Mouse (Mus musculus): ENCODE data around the gene Slc25a42. TPM values are rescaled to one million over a fixed set of nuclear protein-coding genes. Genes with fewer than 3 reads are reported as not detected.

Slc25a42 gene
- polyA plus RNA-seq, 1 experiment, result 129 TPM

DNA sequence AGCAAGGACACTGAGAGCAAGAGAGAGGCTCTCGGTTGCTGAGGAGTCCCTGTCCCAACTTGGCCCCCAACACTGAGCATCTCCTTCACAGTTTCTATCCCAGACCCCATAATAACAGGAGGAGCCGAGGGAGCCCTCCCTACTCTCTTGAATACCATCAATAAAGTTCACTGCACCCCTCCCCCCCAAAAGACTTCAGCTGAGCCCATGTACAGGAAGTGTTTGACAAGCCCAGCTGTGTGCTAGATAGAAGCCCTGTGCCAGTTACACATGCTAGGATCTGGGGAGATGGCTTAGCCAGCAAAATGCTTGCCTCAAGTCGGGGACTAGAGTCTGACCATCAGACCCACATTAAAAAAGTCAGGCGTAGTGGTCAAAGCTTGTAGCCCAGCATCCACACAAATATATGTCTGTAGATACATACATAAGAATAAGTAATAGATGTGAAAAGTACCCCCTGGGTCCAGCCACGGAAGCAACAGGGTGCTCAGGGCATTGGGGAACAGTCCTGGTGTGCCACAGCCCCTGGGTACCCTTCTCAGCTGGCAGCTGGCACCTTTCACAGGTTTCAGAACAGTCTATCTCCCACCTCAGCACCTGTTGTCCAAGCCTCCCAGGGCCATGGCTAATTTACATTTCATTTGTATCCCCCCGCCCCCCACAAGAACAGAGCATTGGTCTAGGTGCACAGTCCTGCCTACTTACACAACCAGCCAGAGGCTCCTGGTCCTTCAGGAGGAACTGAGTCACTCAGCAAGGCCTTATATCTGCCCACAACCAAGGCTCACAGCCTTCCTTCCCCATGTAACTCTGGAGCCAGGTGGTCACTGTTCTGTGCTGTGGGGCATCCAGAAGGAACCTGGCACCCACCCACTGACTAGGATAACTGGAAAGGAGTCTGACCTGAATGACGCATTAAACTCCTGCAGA, 64.2 kb downstream of the Slc25a42 start:
- 0 out of 2 replicates have a peak, but pooled peaks cover 2% of the 10 kb centered on the region for H3K4me1 ChIP-seq (ENCODE audit: control insufficient read depth, insufficient read depth, low read length)
- WGBS, result 87% methylated on average over 7 of the region's 7 CpGs
- H3K36me3 ChIP-seq (ENCODE audit: control insufficient read depth, insufficient read depth, low read length), result peaks cover 2% of the 10 kb centered on the region; the same call in 1 of the 2 replicates
- TF ChIP-seq CTCF (conservative IDR thresholded peaks at IDR 0.05; ENCODE audit: insufficient read depth, insufficient read length, low read depth, low read length) (no peak), POLR2A (IDR thresholded peaks at IDR 0.05; ENCODE audit: low read depth, low read length) (no peak)
- no peak overlapping the region for H3K4me3 ChIP-seq (ENCODE audit: insufficient read depth, low read depth, low read length)
- no peak for DNase-seq
- H3K27me3 ChIP-seq (replicated peaks; ENCODE audit: control insufficient read depth, insufficient read depth, low read length), result no peaks in the 10 kb centered on the region
- H3K27ac ChIP-seq (ENCODE audit: insufficient read depth, low read depth, low read length), result no peak overlapping the region

DNA sequence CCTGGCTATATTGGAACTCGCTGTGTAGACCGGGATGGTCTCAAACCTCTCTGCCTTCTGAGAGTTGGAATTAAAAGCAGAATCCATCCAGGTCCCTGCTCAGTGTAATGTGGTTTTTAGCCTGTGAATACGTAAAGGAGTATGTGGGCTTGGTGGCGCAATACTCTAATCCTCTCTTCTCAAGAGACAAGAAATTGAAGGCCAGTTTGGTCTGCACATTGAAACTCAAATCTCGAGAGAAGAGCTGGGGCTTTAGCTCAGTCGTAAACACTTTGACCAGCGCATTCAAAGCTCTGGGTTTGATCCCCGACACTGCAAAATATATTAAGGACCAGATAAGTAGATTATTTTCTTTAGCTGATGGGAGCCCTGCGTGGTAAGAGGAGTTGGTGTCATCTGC, 72.1 kb downstream of the Slc25a42 start:
- TF ChIP-seq CTCF (conservative IDR thresholded peaks at IDR 0.05; ENCODE audit: insufficient read depth, insufficient read length, low read depth, low read length) (no peak), POLR2A (IDR thresholded peaks at IDR 0.05; ENCODE audit: low read depth, low read length) (no peak)
- 4% methylated on average over 9 of the region's 9 CpGs for WGBS
- no peak for DNase-seq
- Histone ChIP-seq H3K27ac (ENCODE audit: insufficient read depth, low read depth, low read length) (peak overlapping the region; percentile 86), H3K27me3 (replicated peaks; ENCODE audit: control insufficient read depth, insufficient read depth, low read length) (no peaks in the 10 kb centered on the region), H3K4me1 (ENCODE audit: control insufficient read depth, insufficient read depth, low read length) (peaks cover 15% of the 10 kb centered on the region), H3K36me3 (ENCODE audit: control insufficient read depth, insufficient read depth, low read length) (no peaks in the 10 kb centered on the region), H3K4me3 (ENCODE audit: insufficient read depth, low read depth, low read length) (peak overlapping the region; percentile 64)

GRCm38 (mm10) chr8:70139026-70139857, 72.9 kb downstream of the Slc25a42 start, which contains the start of the genes Rfxank, Borcs8 and Mef2b:
Gene Rfxank, minus strand, starts transcription at chr8:70139154.
Gene Borcs8, plus strand, starts transcription at chr8:70139499.
Gene Mef2b, plus strand, starts transcription at chr8:70139711.
- Histone ChIP-seq H3K27ac (ENCODE audit: insufficient read depth, low read depth, low read length) (peak within 1 kb of the TSS; percentile 86), H3K36me3 (ENCODE audit: control insufficient read depth, insufficient read depth, low read length) (no peaks in the 10 kb centered on the region), H3K4me1 (ENCODE audit: control insufficient read depth, insufficient read depth, low read length) (peaks cover 15% of the 10 kb centered on the region), H3K4me3 (ENCODE audit: insufficient read depth, low read depth, low read length) (peak within 1 kb of the TSS; percentile 64), H3K27me3 (replicated peaks; ENCODE audit: control insufficient read depth, insufficient read depth, low read length) (no peaks in the 10 kb centered on the region)
- DNase-seq, result peak; percentile 100
- TF ChIP-seq CTCF (conservative IDR thresholded peaks at IDR 0.05; ENCODE audit: insufficient read depth, insufficient read length, low read depth, low read length) (no peak), POLR2A (IDR thresholded peaks at IDR 0.05; ENCODE audit: low read depth, low read length) (no peak)
- under 1% methylated on average over 46 of the region's 46 CpGs for WGBS

DNA sequence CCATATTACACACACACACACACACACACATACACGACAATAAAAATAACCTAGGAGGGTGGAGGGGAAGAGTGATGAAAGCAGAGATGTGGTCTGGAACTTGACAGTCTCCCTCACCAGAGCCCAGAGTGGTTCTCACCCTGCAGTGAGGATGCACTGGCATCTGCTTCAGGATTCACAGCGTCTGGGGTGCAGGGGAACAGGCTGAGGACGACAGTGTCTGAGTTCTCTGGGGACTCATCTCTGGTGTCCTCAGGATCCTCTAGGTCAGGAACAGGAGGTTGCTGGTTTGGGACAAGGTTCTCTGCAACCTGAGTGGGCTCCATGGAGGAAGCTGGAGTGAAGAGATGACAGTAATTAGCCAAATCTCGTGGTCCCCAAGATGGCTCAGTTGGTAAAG, 74.2 kb downstream of the Slc25a42 start:
- Histone ChIP-seq H3K4me3 (ENCODE audit: insufficient read depth, low read depth, low read length) (no peak overlapping the region), H3K4me1 (ENCODE audit: control insufficient read depth, insufficient read depth, low read length) (peaks cover 15% of the 10 kb centered on the region), H3K36me3 (ENCODE audit: control insufficient read depth, insufficient read depth, low read length) (no peaks in the 10 kb centered on the region), H3K27ac (ENCODE audit: insufficient read depth, low read depth, low read length) (no peak overlapping the region), H3K27me3 (replicated peaks; ENCODE audit: control insufficient read depth, insufficient read depth, low read length) (no peaks in the 10 kb centered on the region)
- 77% methylated on average over 4 of the region's 4 CpGs for WGBS
- TF ChIP-seq POLR2A (IDR thresholded peaks at IDR 0.05; ENCODE audit: low read depth, low read length), result no peak
- TF ChIP-seq CTCF (conservative IDR thresholded peaks at IDR 0.05; ENCODE audit: insufficient read depth, insufficient read length, low read depth, low read length), result no peak
- DNase-seq, result no peak

DNA sequence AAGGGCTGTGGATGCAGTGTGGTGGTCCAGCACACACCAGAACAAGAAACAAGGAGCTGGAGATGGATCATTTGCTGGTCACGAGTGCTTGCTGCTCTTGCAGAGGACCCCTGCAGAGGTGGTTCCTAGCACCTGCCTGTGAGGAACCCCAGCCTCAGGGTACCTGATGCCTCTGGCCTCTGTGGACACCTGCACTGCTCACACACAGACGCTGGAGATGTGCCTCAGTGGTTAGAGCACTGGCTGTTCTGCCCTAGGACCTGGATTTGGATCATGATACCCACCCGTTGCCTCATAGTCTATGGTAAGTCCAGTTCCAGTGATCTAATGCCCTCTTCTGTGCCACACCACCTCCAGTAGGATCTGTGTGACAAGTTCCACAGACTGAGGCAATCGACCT, 75.5 kb downstream of the Slc25a42 start:
- H3K4me1 ChIP-seq (ENCODE audit: control insufficient read depth, insufficient read depth, low read length), result peaks cover 18% of the 10 kb centered on the region
- TF ChIP-seq POLR2A (IDR thresholded peaks at IDR 0.05; ENCODE audit: low read depth, low read length) (no peak), CTCF (conservative IDR thresholded peaks at IDR 0.05; ENCODE audit: insufficient read depth, insufficient read length, low read depth, low read length) (no peak)
- no peaks in the 10 kb centered on the region for H3K27me3 ChIP-seq (replicated peaks; ENCODE audit: control insufficient read depth, insufficient read depth, low read length)
- no peak overlapping the region for H3K27ac ChIP-seq (ENCODE audit: insufficient read depth, low read depth, low read length)
- H3K4me3 ChIP-seq (ENCODE audit: insufficient read depth, low read depth, low read length), result no peak overlapping the region
- no peaks in the 10 kb centered on the region for H3K36me3 ChIP-seq (ENCODE audit: control insufficient read depth, insufficient read depth, low read length)
- 87% methylated on average over 4 of the region's 4 CpGs for WGBS
- DNase-seq, result no peak

GRCm38 (mm10) chr8:70134931-70135330, 77.2 kb downstream of the Slc25a42 start:
- no peak overlapping the region for H3K27ac ChIP-seq (ENCODE audit: insufficient read depth, low read depth, low read length)
- TF ChIP-seq POLR2A (IDR thresholded peaks at IDR 0.05; ENCODE audit: low read depth, low read length) (no peak), CTCF (conservative IDR thresholded peaks at IDR 0.05; ENCODE audit: insufficient read depth, insufficient read length, low read depth, low read length) (no peak)

More at GRCm38 (mm10) chr8:70134931-70135330, 77.2 kb downstream of the Slc25a42 start:
- Histone ChIP-seq H3K27me3 (replicated peaks; ENCODE audit: control insufficient read depth, insufficient read depth, low read length) (no peaks in the 10 kb centered on the region), H3K4me1 (ENCODE audit: control insufficient read depth, insufficient read depth, low read length) (peaks cover 10% of the 10 kb centered on the region; the same call in 1 of the 2 replicates), H3K4me3 (ENCODE audit: insufficient read depth, low read depth, low read length) (no peak overlapping the region), H3K36me3 (ENCODE audit: control insufficient read depth, insufficient read depth, low read length) (no peaks in the 10 kb centered on the region)
- no peak for DNase-seq
- WGBS, result 87% methylated on average over 9 of the region's 9 CpGs

Other genes starting within 250 kb of the Slc25a42 start
- gene Gatad2a, start 215.9 kb downstream of the Slc25a42 start, polyA plus RNA-seq (2012; rRNA removed), result 60.1 and 60.9 TPM in 2 replicates
- 47.1 and 63.3 TPM in 2 replicates for gene Mau2, start 169.6 kb downstream of the Slc25a42 start, polyA plus RNA-seq (2012; rRNA removed)
- 9.0 and 10.9 TPM in 2 replicates for gene Sugp1, start 169.5 kb downstream of the Slc25a42 start, polyA plus RNA-seq (2012; rRNA removed)
- gene Tm6sf2, start 139.4 kb downstream of the Slc25a42 start, polyA plus RNA-seq (2012; rRNA removed), result 30.2 and 37.5 TPM in 2 replicates
- 0.05 and 0.08 TPM in 2 replicates for gene Hapln4, start 128.8 kb downstream of the Slc25a42 start, polyA plus RNA-seq (2012; rRNA removed)
- 0.04 and 0.06 TPM in 2 replicates for gene Ncan, start 91.4 kb downstream of the Slc25a42 start, polyA plus RNA-seq (2012; rRNA removed)
- gene Nr2c2ap, start 81.0 kb downstream of the Slc25a42 start, polyA plus RNA-seq (2012; rRNA removed), result 13.8 and 14.8 TPM in 2 replicates
- 29.9 and 31.9 TPM in 2 replicates for gene Rfxank, start 73.2 kb downstream of the Slc25a42 start, polyA plus RNA-seq (2012; rRNA removed)
- gene Borcs8, start 72.8 kb downstream of the Slc25a42 start, polyA plus RNA-seq (2012; rRNA removed), result 107 and 111 TPM in 2 replicates
- 0.10 and 0.16 TPM in 2 replicates for gene Mef2b, start 72.6 kb downstream of the Slc25a42 start, polyA plus RNA-seq (2012; rRNA removed)
- 85.2 and 115 TPM in 2 replicates for gene Tmem161a, start 39.9 kb downstream of the Slc25a42 start, polyA plus RNA-seq (2012; rRNA removed)
- 18.9 and 20.2 TPM in 2 replicates for gene Sugp2, start 21.9 kb upstream of the Slc25a42 start, polyA plus RNA-seq (2012; rRNA removed)
- 14.2 and 14.4 TPM in 2 replicates for gene Armc6, start 22.2 kb upstream of the Slc25a42 start, polyA plus RNA-seq (2012; rRNA removed)
- gene Homer3, start 70.5 kb upstream of the Slc25a42 start, polyA plus RNA-seq (2012; rRNA removed), result 22.4 and 23.7 TPM in 2 replicates
- gene Ddx49, start 90.2 kb upstream of the Slc25a42 start, polyA plus RNA-seq (2012; rRNA removed), result 38.8 and 42.0 TPM in 2 replicates
- gene Cope, start 90.2 kb upstream of the Slc25a42 start, polyA plus RNA-seq (2012; rRNA removed), result 277 and 300 TPM in 2 replicates
- 0.58 and 0.66 TPM in 2 replicates for gene Cers1, start 103.5 kb upstream of the Slc25a42 start, polyA plus RNA-seq (2012; rRNA removed)
- 0.08 TPM in 1 of 2 replicates, not detected in the other for gene Gdf1, start 117.5 kb upstream of the Slc25a42 start, polyA plus RNA-seq (2012; rRNA removed)
- gene Upf1, start 141.0 kb upstream of the Slc25a42 start, polyA plus RNA-seq (2012; rRNA removed), result 25.8 and 27.4 TPM in 2 replicates
- gene Comp, start 161.3 kb upstream of the Slc25a42 start, polyA plus RNA-seq (2012; rRNA removed), result 1.6 and 2.8 TPM in 2 replicates
- gene Crtc1, start 227.3 kb upstream of the Slc25a42 start, polyA plus RNA-seq (2012; rRNA removed), result 16.8 and 18.1 TPM in 2 replicates